Mouse (Mus musculus) gonadal fat pad, adult 2 months (tissue): Measurements from ENCODE around the gene Acp2. TPM values are rescaled to one million over a fixed set of nuclear protein-coding genes. Genes with fewer than 3 reads are reported as not detected.
"Not testable (repeated sequence)": the region's sequence is repeated elsewhere in the genome, so short reads cannot be mapped to it uniquely, and the experiment has no call there.

ENCODE experiments used
- DNase-seq: peaks from one replicate; pipeline ENCODE4 v3.0.0-alpha.2; 2012; ENCODE audit warnings: low read depth
- polyA plus RNA-seq: library from polyadenylated mRNA; depleted of rRNA; stranded (reverse); fragments of >200 nt; gene quantifications from 2 replicates; pipeline ENCODE4 v1.2.3, GENCODE M21; 2012

Gene Acp2
- polyA plus RNA-seq, 1 experiment = 35.0 TPM

GRCm38 (mm10) chr2:91194624-91195332 lies 7.9 kb upstream of the Acp2 start:
- DNase-seq = peak; percentile 37

DNA sequence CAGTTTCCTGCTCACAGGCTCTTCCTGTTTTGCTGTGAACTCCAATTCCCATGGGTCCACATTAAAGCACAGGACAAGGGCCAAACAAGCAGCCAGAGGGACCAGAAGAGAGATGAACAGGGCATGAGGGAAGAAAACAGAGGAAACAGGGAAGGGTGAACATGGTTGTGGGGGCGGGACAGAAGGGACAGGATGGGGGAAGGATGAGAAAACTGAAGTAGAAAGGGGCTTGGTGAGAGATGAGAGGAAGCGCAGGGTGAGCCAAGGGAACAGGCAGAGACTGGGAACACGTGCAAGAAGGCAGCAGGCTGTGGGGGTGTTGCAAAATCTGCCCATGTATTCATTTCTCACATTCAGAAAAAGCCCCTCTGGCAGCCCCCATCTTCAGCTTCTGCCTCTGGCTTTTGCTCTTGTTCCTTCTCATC lies 6.1 kb upstream of the Acp2 start:
- no peak for DNase-seq

DNA sequence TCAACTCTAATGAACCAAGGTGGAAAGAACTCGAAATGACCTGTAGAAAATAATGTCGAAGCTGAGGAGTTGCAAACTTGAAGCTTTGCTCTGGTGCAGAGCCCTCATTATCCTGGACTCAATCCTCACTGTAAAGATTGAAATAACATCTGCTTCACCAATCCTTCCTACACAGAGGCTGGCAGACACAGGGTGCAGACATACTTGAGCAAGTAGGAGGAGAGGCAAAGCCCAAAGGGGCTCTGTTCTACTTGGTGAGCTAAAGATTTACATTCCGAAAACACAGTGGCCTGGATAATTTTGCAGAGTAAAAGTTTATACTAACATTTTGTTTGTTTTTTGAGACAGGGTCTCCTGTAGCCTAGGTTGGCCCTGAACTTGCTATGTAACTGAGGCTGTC lies 3.8 kb upstream of the Acp2 start:
- DNase-seq = no peak

DNA sequence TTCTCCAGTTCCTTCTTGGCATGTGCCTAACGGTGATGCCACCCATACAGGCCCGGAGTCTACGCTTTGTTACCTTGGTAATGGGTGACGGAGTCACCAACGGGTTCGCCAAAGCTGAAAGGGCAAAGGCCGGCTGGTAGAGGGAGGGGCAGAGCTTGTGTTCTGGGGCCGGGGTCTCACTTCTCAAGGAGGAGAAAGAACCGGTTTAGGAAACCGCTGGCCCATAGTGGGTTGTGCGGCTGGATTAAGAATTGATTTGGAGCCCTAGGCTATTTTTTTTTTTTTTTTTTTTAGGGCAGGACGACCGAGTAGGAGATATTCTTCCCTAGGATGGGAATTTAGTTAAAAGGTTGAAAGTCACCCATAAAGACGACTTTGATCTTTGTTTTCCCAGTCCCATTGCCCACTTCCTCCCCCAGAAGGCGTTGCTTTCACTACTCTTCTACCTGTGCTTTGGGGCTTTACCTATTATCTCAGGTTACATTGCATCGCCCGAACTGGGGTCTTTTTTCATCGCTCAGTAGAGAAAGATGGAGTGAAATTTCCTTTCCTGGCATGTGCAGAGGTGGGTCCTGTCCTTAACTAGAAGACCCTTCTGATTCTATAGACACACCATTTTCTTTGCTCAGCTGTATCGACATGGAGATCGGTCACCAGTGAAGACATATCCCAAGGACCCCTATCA lies 429 bp downstream of the Acp2 start:
- no peak for DNase-seq

GRCm38 (mm10) chr2:91206254-91206775 lies 3.6 kb downstream of the Acp2 start:
- DNase-seq = no peak

DNA sequence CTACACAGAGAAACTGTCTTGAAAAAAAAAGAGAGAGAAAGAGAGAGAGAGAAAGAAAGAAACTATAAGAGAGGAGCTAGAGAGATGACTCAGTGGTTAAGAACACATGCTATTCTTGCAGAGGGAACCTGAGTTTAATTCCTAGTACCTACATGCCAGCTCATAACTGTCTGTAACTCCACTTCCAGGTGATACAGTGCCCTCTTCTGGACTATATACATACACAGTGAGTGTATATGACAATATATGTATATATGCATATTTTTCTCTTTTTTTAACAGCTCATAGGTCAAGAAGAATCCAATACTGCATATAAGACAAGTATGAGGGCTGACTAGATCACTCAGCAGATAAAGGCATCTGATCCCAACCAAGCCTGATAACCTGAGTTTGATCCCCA lies 10.6 kb downstream of the Acp2 start:
- DNase-seq = no peak

GRCm38 (mm10) chr2:91217032-91217431 lies 14.3 kb downstream of the Acp2 start:
- no peak for DNase-seq

DNA sequence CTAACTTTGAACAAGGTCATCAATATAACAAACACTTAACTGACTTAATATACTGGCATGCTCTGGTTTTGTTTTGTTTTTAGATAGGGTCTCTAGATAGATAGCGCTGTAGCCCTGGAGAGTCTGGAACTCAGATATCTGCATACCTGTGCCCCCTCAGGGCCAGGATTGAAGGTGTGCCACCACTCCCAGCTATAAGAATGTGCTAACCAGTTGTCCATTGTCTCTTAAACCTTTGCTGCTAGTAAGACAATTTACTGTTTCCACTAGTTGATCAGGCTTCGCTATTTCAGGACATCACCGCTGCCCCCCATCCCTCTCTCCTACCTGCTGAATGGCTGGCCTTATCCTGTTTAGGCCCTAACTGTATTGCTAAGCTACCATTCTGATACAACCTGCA lies 17.8 kb downstream of the Acp2 start:
- DNase-seq = no peak

GRCm38 (mm10) chr2:91223614-91224013 lies 20.9 kb downstream of the Acp2 start:
- DNase-seq = no peak

- DNase-seq = no peak
These were observed 27.1 kb downstream of the Acp2 start for GRCm38 (mm10) chr2:91229735-91230134.

DNA sequence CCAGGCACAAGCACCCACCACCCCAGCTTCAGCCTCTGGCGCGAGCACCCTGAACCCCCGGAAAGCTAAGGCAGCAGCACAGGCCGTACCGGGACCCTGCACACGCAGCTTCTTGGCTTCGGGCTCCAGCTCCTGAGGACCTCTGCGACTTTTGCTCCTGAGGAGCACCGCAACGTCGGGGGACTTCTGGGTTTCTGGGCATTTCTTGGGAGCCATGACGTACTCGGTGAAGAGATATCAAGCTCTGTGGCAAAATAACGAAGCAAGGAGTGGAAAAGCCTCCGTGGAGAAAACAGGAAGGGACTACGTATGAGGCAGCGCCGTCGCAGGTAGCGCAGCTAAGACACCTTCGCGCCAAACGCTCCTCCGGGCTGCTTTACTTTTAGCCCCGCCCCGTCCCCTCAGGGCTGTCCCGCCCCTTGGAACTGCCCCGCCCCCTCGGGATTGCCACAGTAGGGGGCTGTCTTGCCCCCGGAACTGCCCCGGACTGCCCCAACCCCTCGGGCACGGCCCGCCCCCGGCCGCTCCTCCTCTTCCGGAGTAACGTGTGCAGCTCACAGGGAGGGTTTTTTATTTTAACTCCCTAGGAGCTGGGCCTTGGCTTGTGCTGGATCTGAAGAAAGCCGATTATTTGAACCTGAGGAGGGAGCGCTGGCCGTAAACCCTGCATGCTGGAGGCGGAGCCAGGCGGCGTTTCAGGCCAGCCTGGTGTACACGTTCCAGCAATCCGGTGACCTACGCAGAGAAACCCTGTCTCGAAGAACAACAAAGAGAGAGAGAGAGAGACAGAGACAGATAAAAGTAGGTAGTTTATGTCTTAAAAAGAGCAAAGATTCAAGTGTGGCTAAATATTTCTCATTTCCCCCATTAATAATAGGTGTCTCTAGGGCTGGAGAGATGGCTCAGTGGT lies 34.2 kb downstream of the Acp2 start, which contains the start of gene Ddb2:
Gene Ddb2, minus strand, starts transcription at position 382 of the 910 bp plus-strand sequence.
- peak; percentile 61 for DNase-seq

DNA sequence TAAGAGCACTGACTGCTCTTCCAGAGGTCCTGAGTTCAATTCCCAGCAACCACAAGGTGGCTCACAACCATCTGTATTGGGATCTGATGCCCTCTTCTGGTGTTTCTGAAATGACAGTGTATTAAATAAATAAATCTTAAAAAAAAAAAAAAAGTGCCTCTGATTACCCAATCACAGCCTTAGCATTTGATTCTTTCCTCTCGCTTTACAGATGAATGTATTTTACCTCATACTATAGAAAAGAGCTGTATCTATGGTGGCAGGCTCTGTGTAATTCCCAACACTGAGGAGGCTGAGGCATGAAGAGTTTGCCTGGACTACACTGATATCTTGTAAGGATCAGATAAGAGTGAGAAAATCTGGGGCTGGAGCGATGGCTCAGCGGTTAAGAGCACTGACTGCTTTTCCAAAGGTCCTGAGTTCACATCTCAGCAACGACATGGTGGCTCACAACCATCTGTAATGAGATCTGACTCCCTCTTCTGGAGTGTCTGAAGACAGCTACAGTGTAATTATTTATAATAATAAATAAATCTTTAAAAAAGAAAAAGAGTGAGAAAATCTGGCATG lies 34.9 kb downstream of the Acp2 start:
- not testable (repeated sequence) for DNase-seq

GRCm38 (mm10) chr2:91242547-91242946 lies 39.9 kb downstream of the Acp2 start:
- no peak for DNase-seq

- no peak for DNase-seq
These were observed 40.7 kb downstream of the Acp2 start for GRCm38 (mm10) chr2:91243416-91243815.

DNA sequence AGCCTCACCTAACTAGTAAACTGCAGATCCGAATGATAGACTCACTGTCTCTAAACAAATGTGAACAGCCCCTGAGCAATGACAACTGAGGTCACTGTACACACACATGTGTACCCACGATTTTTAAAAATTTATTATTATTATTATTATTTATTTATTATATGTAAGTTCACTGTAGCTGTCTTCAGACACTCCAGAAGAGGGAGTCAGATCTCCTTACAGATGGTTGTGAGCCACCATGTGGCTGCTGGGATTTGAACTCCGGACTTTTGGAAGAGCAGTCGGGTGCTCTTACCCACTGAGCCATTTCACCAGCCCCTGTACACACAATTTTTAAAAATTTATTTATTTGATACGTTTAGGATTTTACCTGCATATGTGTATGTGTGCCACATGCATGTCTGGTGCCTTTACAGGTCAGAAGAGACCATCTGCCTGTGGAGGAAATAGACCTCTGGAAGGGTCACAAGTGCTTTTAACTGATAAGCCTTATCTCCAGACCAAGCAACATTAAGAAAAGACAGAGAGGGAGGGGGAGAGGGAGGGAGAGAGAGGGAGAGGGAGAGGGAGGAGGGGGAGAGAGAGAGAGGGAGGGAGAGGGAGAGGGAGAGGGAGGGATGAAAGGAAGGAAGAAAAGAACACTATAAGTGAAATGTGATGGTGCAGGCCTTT lies 42.0 kb downstream of the Acp2 start:
- DNase-seq = no peak

DNA sequence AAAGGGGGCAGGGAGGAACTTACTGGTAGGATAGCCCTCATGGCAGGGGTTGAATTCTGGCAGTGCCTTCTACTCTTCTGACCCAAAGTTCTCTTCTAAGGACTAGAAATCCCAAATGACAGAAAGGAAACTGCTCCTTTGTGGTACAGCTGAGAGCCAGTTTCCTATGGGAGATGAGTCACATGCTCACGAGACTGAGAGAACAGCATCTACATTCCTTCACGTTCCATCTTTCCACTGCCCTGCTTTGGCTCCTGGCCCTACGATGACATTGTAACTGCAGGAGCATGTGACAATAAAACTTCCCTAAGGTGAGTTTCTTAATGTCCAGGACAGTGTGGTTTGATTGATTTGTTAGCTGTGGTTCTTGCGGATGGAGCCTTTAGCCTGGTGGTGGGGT lies 45.7 kb downstream of the Acp2 start:
- no peak for DNase-seq

DNA sequence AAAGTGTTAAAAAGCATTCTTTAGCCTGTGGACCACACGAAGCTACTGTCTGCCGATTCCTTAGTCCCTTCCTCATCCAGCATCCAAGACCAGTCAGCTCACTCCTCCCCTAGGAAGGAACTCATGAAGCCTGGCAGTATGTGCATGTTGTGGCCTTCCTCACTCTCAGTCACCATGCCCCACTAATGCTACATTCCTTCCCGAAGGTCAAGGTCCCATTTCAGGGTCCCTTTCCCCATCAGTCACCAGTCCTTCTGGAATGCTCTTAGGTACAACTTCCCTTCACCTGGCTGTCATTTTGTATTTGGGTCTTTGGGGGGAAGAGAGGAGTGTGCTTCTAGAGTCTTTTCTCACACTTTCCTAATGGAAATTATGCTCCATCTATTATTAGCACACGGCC lies 49.3 kb downstream of the Acp2 start:
- no peak for DNase-seq

GRCm38 (mm10) chr2:91252512-91252911 lies 49.8 kb downstream of the Acp2 start:
- no peak for DNase-seq

DNA sequence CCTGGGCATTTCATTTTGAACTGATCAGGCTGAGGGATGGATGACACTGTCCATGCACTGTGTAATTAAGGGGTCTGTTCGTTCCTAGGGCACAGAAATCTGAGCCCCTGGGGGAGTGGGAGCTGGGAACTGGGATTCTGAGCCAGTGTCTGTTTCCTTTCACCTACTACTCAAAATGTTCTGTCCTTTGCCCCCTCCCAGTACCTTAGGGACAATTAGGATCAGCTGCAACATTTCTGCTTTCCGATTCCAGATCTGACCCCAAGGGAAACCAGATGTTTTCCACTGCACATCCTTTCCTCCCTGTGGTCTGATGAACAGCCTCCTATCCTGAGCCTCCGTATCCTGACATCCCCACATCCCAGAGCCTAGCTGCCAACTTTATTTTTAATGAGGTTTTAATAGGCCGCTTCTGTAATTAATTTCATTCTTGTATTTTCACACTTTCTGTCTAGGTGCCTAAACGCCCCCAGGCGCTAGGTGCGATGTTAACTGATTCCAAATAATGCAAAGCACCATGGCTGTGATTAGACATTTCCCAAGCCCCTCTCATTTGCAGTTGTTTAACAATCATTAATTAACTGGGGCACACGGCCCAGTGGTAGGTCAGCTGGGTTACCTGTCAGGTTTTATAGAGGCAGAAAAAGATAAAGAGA lies 52.2 kb downstream of the Acp2 start:
- no peak for DNase-seq

DNA sequence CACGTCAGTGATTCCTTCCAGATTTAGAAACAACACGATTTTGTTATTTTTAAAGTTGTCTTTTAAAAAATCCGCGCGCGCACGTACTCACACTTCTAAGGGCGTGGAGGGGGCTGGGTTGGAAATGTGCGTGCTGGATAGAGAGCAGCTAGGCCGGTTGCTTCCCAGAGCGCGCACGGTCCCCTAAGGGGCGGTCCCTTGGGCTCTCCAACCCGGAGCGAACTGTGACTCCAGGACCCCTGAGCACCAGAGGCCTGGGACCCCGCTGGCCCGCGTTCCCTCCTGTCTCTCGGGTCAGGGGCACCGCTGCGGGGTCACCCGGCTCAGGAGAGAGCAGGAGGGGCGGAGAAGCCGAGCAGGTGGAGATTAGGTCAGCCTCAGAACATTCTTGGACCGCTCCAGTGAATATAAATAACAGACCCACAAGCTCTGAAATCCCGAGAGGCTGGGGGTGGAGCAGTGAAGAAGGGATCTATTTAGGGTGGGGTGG lies 53.0 kb downstream of the Acp2 start, which contains the start of gene Pacsin3:
Gene Pacsin3, plus strand, starts transcription at position 294 of the 490 bp plus-strand sequence.
- DNase-seq = no peak
